Mouse (Mus musculus): ENCODE measurements at regions not wholly inside any gene's neighbourhood (a gene's known extent, or its start where the extent isn't known, plus 50 kb on each side); places are given as distances from the start of the nearest gene placed in this dataset.
A peak's percentile ranks its signal among the peaks of the same experiment; 100 is the strongest.

DNA sequence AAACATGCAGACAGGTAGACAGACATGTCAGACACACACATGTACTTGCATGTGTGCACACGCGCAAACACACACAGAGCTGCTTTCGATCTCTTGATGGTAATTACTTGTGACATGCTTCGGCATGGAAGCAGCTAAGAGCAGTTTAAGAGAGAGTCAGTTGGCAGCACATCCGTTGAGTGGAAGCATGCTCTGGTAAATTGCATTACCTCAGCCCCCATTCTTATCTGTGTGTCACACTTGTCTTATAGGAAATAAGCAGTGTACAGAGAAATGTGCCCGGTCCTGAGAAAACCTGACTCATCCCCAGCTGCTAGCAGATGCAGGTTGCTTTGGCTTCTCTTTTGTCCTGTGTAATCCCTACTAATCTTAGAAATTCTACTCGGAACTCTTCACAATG, 80.0 kb upstream of the Tmem150c start:
- Histone ChIP-seq H3K9ac (no peak overlapping the region), H3K27ac (no peak overlapping the region), H3K36me3 (replicated peaks) (no peaks in the 10 kb centered on the region), H3K27me3 (replicated peaks) (no peaks in the 10 kb centered on the region), H3K4me1 (peaks cover 5% of the 10 kb centered on the region; the same call in 1 of the 2 replicates), H3K9me3 (no peaks in the 10 kb centered on the region), H3K4me2 (no peak overlapping the region), H3K4me3 (no peak overlapping the region)
- no peak for ATAC-seq (replicated peaks)
- 46% methylated on average over 7 of the region's 7 CpGs for WGBS

DNA sequence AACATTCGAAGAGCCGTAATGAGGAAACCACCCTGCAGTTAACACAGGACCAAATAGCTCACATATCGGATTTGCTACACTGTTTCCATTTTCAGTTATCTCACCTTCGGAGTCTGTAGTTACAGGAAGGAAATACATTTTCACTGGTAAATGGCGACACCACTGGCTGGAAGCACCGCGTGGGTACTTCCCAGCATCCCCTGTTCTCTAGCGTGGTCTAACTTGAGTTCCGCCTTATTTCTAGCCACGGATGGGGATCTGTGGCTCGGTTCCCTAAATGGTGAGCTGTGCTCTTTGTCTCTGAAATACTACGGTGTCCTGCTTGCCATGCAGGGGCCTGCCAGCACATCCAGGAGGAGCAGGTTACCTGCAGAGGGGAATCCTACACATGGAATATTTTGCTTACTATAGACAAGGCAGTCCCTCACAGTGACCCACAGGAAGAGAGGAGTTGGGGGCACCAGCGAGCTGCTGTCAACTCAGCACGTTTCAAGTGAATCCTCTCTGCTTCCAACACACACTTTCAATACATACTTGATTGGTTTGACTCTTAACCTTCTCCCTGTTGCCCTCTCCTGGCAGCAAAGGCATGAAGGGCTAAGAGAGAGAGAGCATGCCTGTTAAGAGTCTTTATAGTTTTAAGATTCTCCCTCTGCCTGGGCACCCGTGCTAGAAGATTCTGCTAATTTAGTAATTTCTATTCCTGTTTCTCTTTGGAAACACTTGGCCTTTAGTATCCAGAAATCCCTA, 78.9 kb upstream of the Tmem150c start:
- H3K4me3 ChIP-seq = no peak overlapping the region
- no peak overlapping the region for H3K9ac ChIP-seq
- 83% methylated on average over 15 of the region's 15 CpGs for WGBS
- H3K9me3 ChIP-seq = no peaks in the 10 kb centered on the region
- H3K4me1 ChIP-seq = peaks cover 5% of the 10 kb centered on the region; the same call in 1 of the 2 replicates
- H3K27ac ChIP-seq = no peak overlapping the region
- H3K4me2 ChIP-seq = no peak overlapping the region
- no peaks in the 10 kb centered on the region for H3K27me3 ChIP-seq (replicated peaks)
- H3K36me3 ChIP-seq (replicated peaks) = no peaks in the 10 kb centered on the region
- no peak for ATAC-seq (replicated peaks)

DNA sequence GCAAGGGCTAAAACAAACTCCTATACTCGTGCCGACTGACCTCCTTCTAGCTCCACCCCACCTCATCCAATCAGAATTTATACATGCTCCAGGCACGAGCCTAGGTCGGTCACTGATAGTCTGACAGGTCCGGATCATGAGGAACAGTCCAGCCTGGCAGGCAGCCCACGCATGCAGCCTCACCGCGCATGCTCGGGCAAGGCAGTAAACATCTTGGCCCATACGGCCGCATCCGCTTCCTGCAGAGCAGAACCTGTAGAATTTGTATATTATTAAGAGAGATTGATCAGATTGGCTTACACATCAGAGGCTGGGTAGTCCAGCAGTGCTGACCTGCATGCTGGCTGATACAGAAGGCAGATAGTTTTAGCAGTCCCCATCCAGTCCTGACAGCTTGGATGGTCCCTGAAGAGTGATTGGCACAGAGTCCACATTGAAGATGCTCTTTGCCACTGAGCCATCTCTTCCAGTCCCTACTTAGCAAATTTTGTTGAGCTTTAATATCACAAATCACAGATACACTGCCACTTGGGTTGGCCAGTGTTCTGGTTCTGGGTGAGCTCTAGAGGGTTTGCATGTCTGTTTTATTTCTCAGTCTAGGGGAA, 78.2 kb upstream of the Tmem150c start:
- Histone ChIP-seq H3K27ac (no peak overlapping the region), H3K4me1 (peaks cover 5% of the 10 kb centered on the region; the same call in 1 of the 2 replicates), H3K9me3 (no peaks in the 10 kb centered on the region), H3K4me3 (no peak overlapping the region), H3K36me3 (replicated peaks) (no peaks in the 10 kb centered on the region), H3K4me2 (no peak overlapping the region), H3K9ac (no peak overlapping the region), H3K27me3 (replicated peaks) (no peaks in the 10 kb centered on the region)
- WGBS = 91% methylated on average over 12 of the region's 12 CpGs
- no peak for ATAC-seq (replicated peaks)

DNA sequence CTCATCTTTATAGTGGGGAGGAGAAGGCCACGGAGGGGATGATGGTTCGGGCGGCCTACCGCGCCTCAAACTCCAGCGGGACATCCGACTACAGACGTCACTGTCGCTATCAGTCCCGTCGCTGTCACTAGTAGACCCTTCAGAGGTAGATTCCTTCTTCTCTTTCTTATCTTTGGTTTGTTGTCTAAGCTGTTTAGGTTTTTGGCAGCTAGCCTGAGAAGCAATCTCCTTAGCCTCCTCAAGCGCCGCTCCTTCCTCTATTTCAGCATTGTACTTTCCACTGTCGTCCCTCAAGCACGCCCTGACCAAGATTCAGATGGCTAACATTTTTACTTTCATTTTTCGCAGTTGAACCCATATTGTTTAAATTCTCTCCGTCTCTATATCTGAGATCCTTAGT, 76.7 kb upstream of the Tmem150c start:
- 92% methylated on average over 17 of the region's 17 CpGs for WGBS
- no peak for ATAC-seq (replicated peaks)
- Histone ChIP-seq H3K9ac (no peak overlapping the region), H3K27me3 (replicated peaks) (no peaks in the 10 kb centered on the region), H3K27ac (no peak overlapping the region), H3K36me3 (replicated peaks) (no peaks in the 10 kb centered on the region), H3K4me1 (peaks cover 16% of the 10 kb centered on the region), H3K4me2 (no peak overlapping the region), H3K4me3 (no peak overlapping the region), H3K9me3 (no peaks in the 10 kb centered on the region)

DNA sequence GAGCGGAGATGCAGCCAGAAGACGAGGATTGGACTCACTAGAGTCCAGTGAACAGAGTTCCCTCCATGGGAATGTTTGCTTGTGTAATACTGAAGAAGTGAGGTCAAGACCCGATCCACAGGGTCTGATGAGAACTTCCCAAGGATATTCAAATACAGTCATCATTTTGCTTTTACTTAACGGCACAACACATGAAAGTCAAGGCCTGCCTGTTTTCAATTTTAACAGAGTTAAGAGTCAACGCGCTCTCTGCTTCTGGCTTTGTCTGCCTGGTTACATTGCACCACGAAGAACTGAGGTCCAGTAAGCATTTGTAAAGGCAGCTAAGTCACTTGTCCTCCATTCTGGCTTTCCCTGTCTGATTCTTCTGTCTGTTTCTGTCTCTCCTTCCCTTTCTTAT, 72.5 kb upstream of the Tmem150c start:
- H3K4me1 ChIP-seq = peaks cover 12% of the 10 kb centered on the region
- no peak overlapping the region for H3K9ac ChIP-seq
- H3K27me3 ChIP-seq (replicated peaks) = no peaks in the 10 kb centered on the region
- H3K9me3 ChIP-seq = no peaks in the 10 kb centered on the region
- 73% methylated on average over 7 of the region's 7 CpGs for WGBS
- no peak overlapping the region for H3K4me3 ChIP-seq
- H3K4me2 ChIP-seq = 0 out of 2 replicates have a peak overlapping the region, but pooled peaks have one; percentile 16
- no peaks in the 10 kb centered on the region for H3K36me3 ChIP-seq (replicated peaks)
- H3K27ac ChIP-seq = no peak overlapping the region
- ATAC-seq (replicated peaks) = no peak

GRCm38 (mm10) chr5:100231574-100231973, 72.0 kb upstream of the Tmem150c start:
- Histone ChIP-seq H3K4me3 (no peak overlapping the region), H3K27ac (no peak overlapping the region), H3K9me3 (no peaks in the 10 kb centered on the region), H3K27me3 (replicated peaks) (no peaks in the 10 kb centered on the region), H3K9ac (no peak overlapping the region), H3K4me2 (peak overlapping the region; percentile 16; the same call in 1 of the 2 replicates), H3K4me1 (peaks cover 12% of the 10 kb centered on the region), H3K36me3 (replicated peaks) (no peaks in the 10 kb centered on the region)
- no peak for ATAC-seq (replicated peaks)
- WGBS = 35% methylated on average over 11 of the region's 11 CpGs

- ATAC-seq (replicated peaks) = no peak
- Histone ChIP-seq H3K36me3 (replicated peaks) (no peaks in the 10 kb centered on the region), H3K4me1 (peaks cover 12% of the 10 kb centered on the region), H3K4me2 (no peak overlapping the region), H3K9me3 (no peaks in the 10 kb centered on the region), H3K27me3 (replicated peaks) (no peaks in the 10 kb centered on the region), H3K27ac (no peak overlapping the region), H3K4me3 (no peak overlapping the region), H3K9ac (no peak overlapping the region)
- 88% methylated on average over 4 of the region's 4 CpGs for WGBS
These were observed 70.4 kb upstream of the Tmem150c start for GRCm38 (mm10) chr5:100230038-100230437.

DNA sequence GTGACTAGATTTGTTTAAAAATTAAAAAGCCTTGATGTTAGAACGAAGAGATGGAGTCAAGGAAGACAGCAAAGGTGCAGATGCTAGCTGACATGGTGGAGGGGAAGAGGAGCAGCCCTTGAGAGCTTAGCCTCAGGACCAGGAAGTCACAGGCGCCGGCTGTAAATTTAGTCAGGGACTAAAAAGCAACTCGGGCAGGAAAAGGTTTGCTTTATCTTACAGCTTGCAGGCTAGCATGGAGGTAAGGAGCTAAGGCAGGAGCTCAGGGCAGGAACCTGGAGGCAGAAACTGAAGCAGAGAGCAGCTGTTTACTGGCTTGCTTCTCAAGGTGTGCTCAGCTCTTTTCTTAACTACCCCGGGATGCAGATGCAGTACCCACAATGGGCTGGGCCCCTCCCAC, 68.3 kb upstream of the Tmem150c start:
- H3K9ac ChIP-seq = no peak overlapping the region
- H3K27ac ChIP-seq = no peak overlapping the region
- peaks cover 12% of the 10 kb centered on the region for H3K4me1 ChIP-seq
- no peak overlapping the region for H3K4me3 ChIP-seq
- no peak overlapping the region for H3K4me2 ChIP-seq
- 84% methylated on average over 5 of the region's 5 CpGs for WGBS
- no peaks in the 10 kb centered on the region for H3K27me3 ChIP-seq (replicated peaks)
- no peaks in the 10 kb centered on the region for H3K36me3 ChIP-seq (replicated peaks)
- ATAC-seq (replicated peaks) = no peak
- H3K9me3 ChIP-seq = no peaks in the 10 kb centered on the region

DNA sequence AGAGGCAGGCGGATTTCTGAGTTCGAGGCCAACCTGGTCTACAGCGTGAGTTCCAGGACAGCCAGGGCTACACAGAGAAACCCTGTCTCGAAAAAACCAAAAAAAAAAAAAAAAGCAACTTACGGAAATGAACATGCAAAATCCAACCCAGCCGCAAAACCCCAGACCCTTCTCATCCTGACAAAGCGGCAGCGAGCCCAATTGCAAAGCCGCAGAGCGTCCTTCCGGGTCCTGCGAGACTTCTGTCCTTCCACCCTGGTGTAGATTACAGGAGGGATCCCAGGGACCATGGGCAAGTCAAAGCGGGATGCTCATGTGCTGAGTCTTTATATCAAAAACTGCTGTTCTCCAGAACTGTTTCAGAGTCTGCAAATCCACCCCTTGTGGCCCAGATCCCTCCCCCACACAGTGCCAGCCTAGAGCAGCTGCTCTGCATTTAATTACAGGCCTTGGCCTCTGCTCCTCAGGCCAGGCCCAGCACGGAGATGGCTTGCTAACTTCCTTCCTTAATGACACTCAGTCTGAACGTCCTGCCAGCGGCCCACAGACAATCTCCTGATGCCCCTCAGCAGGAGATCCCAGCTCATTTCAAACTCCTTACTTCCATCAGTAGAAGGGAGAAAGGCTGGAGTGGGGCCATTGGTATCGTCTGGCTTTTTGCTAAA, 67.1 kb upstream of the Tmem150c start:
- no peak for ATAC-seq (replicated peaks)
- no peak overlapping the region for H3K4me2 ChIP-seq
- H3K9ac ChIP-seq = no peak overlapping the region
- H3K27me3 ChIP-seq (replicated peaks) = no peaks in the 10 kb centered on the region
- no peak overlapping the region for H3K4me3 ChIP-seq
- H3K27ac ChIP-seq = no peak overlapping the region
- H3K36me3 ChIP-seq (replicated peaks) = no peaks in the 10 kb centered on the region
- H3K9me3 ChIP-seq = no peaks in the 10 kb centered on the region
- 70% methylated on average over 17 of the region's 17 CpGs for WGBS
- peaks cover 6% of the 10 kb centered on the region for H3K4me1 ChIP-seq

GRCm38 (mm10) chr5:100225491-100225890, 65.9 kb upstream of the Tmem150c start:
- Histone ChIP-seq H3K4me2 (no peak overlapping the region), H3K4me1 (no peaks in the 10 kb centered on the region), H3K9me3 (no peaks in the 10 kb centered on the region), H3K36me3 (replicated peaks) (no peaks in the 10 kb centered on the region), H3K27ac (no peak overlapping the region), H3K9ac (no peak overlapping the region), H3K4me3 (no peak overlapping the region), H3K27me3 (replicated peaks) (no peaks in the 10 kb centered on the region)
- 82% methylated on average over 7 of the region's 7 CpGs for WGBS
- no peak for ATAC-seq (replicated peaks)

DNA sequence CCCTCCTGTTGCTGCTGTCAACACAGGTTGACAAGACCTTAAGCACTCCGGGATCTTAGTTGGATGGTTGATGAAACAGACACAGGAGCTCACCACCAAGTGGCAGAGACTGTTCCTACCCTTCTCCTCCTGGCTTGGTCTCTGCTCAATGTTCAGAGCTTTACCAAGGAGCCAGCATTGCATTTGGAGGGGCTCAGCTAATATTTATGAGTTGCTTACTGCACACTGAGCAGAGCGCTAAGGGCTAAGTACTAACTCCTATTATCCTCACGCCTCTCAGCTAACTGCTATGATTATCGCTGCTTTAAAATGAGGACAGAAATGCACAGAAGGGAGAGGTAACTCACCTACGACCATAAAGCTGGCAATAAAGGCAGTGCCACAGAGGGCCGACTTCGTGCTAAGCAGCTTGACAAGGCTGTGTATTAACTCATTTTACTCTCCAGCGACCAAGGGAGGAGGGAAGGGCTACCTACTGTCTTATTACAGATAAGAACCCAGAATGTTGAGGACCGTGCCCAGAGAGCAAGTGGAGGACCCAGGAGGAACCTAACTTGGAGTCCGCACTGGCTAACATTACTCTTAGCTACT, 65.3 kb upstream of the Tmem150c start:
- Histone ChIP-seq H3K27me3 (replicated peaks) (no peaks in the 10 kb centered on the region), H3K4me3 (no peak overlapping the region), H3K36me3 (replicated peaks) (no peaks in the 10 kb centered on the region), H3K4me2 (no peak overlapping the region), H3K4me1 (no peaks in the 10 kb centered on the region), H3K9ac (no peak overlapping the region), H3K9me3 (no peaks in the 10 kb centered on the region), H3K27ac (no peak overlapping the region)
- 68% methylated on average over 10 of the region's 10 CpGs for WGBS
- ATAC-seq (replicated peaks) = no peak

- H3K27ac ChIP-seq = no peak overlapping the region
- no peak; the same call in 1 of the 2 replicates for ATAC-seq (replicated peaks)
- H3K4me1 ChIP-seq = no peaks in the 10 kb centered on the region
- H3K4me2 ChIP-seq = no peak overlapping the region
- H3K4me3 ChIP-seq = no peak overlapping the region
- no peaks in the 10 kb centered on the region for H3K27me3 ChIP-seq (replicated peaks)
- 59% methylated on average over 10 of the region's 10 CpGs for WGBS
- H3K9me3 ChIP-seq = no peaks in the 10 kb centered on the region
- no peaks in the 10 kb centered on the region for H3K36me3 ChIP-seq (replicated peaks)
- H3K9ac ChIP-seq = no peak overlapping the region
These were observed 61.5 kb upstream of the Tmem150c start for GRCm38 (mm10) chr5:100221005-100221583.
